Mouse (Mus musculus) right cerebral cortex, adult 2 months (tissue): Measurements from ENCODE around the gene Dzip3.

Source experiments
- DNase-seq, 2 experiments: peaks; one replicate each; pipeline ENCODE4 v3.0.0; 2021 to 2022; ENCODE audit warnings: low spot score in 2 of 2

The Dzip3 gene

GRCm38 (mm10) chr16:48993559-48994342, at the start of gene Dzip3, which contains the start of gene Cip2a:
Gene Dzip3 (minus strand): TSS chr16:48994165.
Gene Cip2a (plus strand): TSS chr16:48994185.
- DNase-seq, result peak; percentile 86 to 88

GRCm38 (mm10) chr16:49040554-49041221, 46.7 kb upstream of the Dzip3 start:
- no peak for DNase-seq

- DNase-seq, result no peak
These were observed 43.8 kb upstream of the Dzip3 start for GRCm38 (mm10) chr16:49037771-49038170.

- DNase-seq, result no peak
These were observed 41.9 kb upstream of the Dzip3 start for GRCm38 (mm10) chr16:49035852-49036251.

- DNase-seq, result no peak
These were observed 22.8 kb upstream of the Dzip3 start for GRCm38 (mm10) chr16:49016620-49017332.

- DNase-seq, result no peak
These were observed 10.2 kb upstream of the Dzip3 start for GRCm38 (mm10) chr16:49004151-49004550.

GRCm38 (mm10) chr16:48994343-48994693, 353 bp upstream of the Dzip3 start:
- no peak for DNase-seq

- no peak for DNase-seq
These were observed 770 bp downstream of the Dzip3 start for GRCm38 (mm10) chr16:48993231-48993558.

- peak; percentile 29 to 35 for DNase-seq
These were observed 1.3 kb downstream of the Dzip3 start for GRCm38 (mm10) chr16:48992437-48993230.

GRCm38 (mm10) chr16:48989700-48990099, 4.3 kb downstream of the Dzip3 start:
- no peak for DNase-seq

GRCm38 (mm10) chr16:48985034-48985627, 8.8 kb downstream of the Dzip3 start:
- no peak for DNase-seq

GRCm38 (mm10) chr16:48979965-48980364, 14.0 kb downstream of the Dzip3 start:
- DNase-seq, result no peak

GRCm38 (mm10) chr16:48973548-48973947, 20.4 kb downstream of the Dzip3 start:
- DNase-seq, result no peak

- no peak for DNase-seq
These were observed 21.0 kb downstream of the Dzip3 start for GRCm38 (mm10) chr16:48972996-48973395.

- DNase-seq, result no peak
These were observed 52.2 kb downstream of the Dzip3 start for GRCm38 (mm10) chr16:48941805-48942204.

GRCm38 (mm10) chr16:48923724-48924123, 70.2 kb downstream of the Dzip3 start:
- no peak for DNase-seq

GRCm38 (mm10) chr16:48913206-48913605, 80.8 kb downstream of the Dzip3 start:
- no peak for DNase-seq

- no peak for DNase-seq
These were observed 82.8 kb downstream of the Dzip3 start for GRCm38 (mm10) chr16:48911184-48911583.

GRCm38 (mm10) chr16:48899868-48900267, 94.1 kb downstream of the Dzip3 start:
- no peak for DNase-seq

GRCm38 (mm10) chr16:48890733-48891132, 103.2 kb downstream of the Dzip3 start:
- no peak for DNase-seq
